Comparison of ENCODE assay signal across 9 mouse cellular contexts in the genomic region with DNA sequence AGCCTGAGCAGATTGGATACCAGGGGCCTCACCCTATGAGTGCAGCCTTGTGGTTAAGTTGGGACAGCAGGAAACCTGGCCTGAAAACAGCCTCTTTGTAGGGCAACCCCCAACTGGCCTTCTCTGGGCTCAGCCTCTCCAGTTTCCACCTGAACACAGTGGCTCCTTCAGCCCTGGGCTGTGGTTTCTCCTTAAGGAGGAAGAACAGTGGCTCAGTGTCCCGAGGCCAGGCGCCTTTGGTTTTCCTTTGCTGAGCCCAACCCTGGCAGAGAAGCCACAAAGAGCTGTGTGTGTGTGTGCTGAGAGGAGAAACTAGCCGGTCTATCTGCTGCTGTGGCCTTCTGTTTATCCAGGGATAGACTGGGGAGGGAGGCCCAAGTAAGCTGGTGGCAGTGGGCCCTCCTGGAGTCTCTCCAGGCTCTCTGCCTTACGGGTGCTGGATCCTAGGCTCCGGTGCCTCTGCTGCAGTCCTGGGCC. TPM values are rescaled to one million over a fixed set of nuclear protein-coding genes. Genes with fewer than 3 reads are reported as not detected.
A peak's percentile ranks its signal among the peaks of the same experiment; 100 is the strongest.
DNase-seq lines count a peak whose midpoint lies in the region; ATAC-seq and TF ChIP-seq lines count a peak whose summit lies in the region.
"Had no signal": no experiment of that assay in that cellular context is flagged by ENCODE, and none has a peak within 500 bp of the region (broad histone marks: within the 10 kb centered on the region; RNA-seq: fewer than 3 reads in every experiment).

No protein-coding gene starts in this region.

- 23% methylated on average over 5 of the region's 5 CpGs for WGBS in cerebellum, adult 2 months
- WGBS in hindbrain, embryonic 11.5 days: 45% methylated on average over 5 of the region's 5 CpGs
- WGBS in neural tube, embryonic 15.5 days: 51% methylated on average over 5 of the region's 5 CpGs

- H3K27ac ChIP-seq in cerebellum, adult 2 months (ENCODE audit: insufficient read depth, low read length): peak overlapping the region; percentile 25; the same call in 1 of the 2 replicates
- H3K27ac ChIP-seq in hindbrain, embryonic 11.5 days (ENCODE audit: low read depth, low read length): peak overlapping the region; percentile 56
- peak overlapping the region; percentile 19 for H3K27ac ChIP-seq in neural tube, embryonic 15.5 days (replicated peaks)

- no peaks in the 10 kb centered on the region for H3K36me3 ChIP-seq in megakaryocyte, embryonic 14.5 days (replicated peaks; ENCODE audit: low read length)
- H3K36me3 ChIP-seq in hindbrain, embryonic 11.5 days (ENCODE audit: control insufficient read depth, insufficient read depth, low read length): no peaks in the 10 kb centered on the region
- H3K36me3 ChIP-seq in neural tube, embryonic 15.5 days: no peaks in the 10 kb centered on the region

- H3K9me3 ChIP-seq in megakaryocyte, embryonic 14.5 days: no peaks in the 10 kb centered on the region
- no peaks in the 10 kb centered on the region for H3K9me3 ChIP-seq in hindbrain, embryonic 11.5 days (ENCODE audit: control insufficient read depth, low read length)
- no peaks in the 10 kb centered on the region for H3K9me3 ChIP-seq in neural tube, embryonic 15.5 days (replicated peaks)

- H3K9ac ChIP-seq in hindbrain, embryonic 11.5 days (ENCODE audit: low read depth, low read length): no peak overlapping the region
- H3K9ac ChIP-seq in neural tube, embryonic 15.5 days (replicated peaks): no peak overlapping the region

- peak; percentile 48 to 51 for DNase-seq in cerebellum, adult 2 months
- no peak for DNase-seq in cerebellum, adult 8-10 months
- DNase-seq in hindbrain, embryonic 11.5 days (ENCODE audit: low spot score): no peak
- no peak for DNase-seq in embryo, embryonic 10 days (ENCODE audit: low spot score)
- no peak for DNase-seq in thymus, postnatal 14 days

- ATAC-seq in megakaryocyte, adult 5-6 weeks (ENCODE audit: poor library complexity, severe bottlenecking): no peak
- no peak for ATAC-seq in hindbrain, embryonic 11.5 days (ENCODE audit: low FRiP score)
- no peak for ATAC-seq in neural tube, embryonic 15.5 days (ENCODE audit: low FRiP score)

- H3K27me3 ChIP-seq in cerebellum, adult 2 months (ENCODE audit: control insufficient read depth, insufficient read depth, low read length): no peaks in the 10 kb centered on the region
- H3K27me3 ChIP-seq in megakaryocyte, embryonic 14.5 days (replicated peaks): peaks cover 73% of the 10 kb centered on the region
- no peaks in the 10 kb centered on the region; the same call in 1 of the 2 replicates for H3K27me3 ChIP-seq in hindbrain, embryonic 11.5 days (ENCODE audit: control insufficient read depth, insufficient read depth, low read length)
- no peaks in the 10 kb centered on the region for H3K27me3 ChIP-seq in neural tube, embryonic 15.5 days (replicated peaks)

- peaks cover 50% of the 10 kb centered on the region for H3K4me1 ChIP-seq in cerebellum, adult 2 months (ENCODE audit: control insufficient read depth, insufficient read depth, low read length)
- peaks cover 69% of the 10 kb centered on the region for H3K4me1 ChIP-seq in megakaryocyte, embryonic 14.5 days
- H3K4me1 ChIP-seq in hindbrain, embryonic 11.5 days (replicated peaks; ENCODE audit: control insufficient read depth, insufficient read depth, low read length): peaks cover 10% of the 10 kb centered on the region
- H3K4me1 ChIP-seq in neural tube, embryonic 15.5 days: peaks cover 51% of the 10 kb centered on the region

- no peak for TF ChIP-seq CTCF in cerebellum, adult 2 months (IDR thresholded peaks at IDR 0.05; ENCODE audit: borderline replicate concordance, insufficient read depth, low read depth, low read length)

- no peak overlapping the region for H3K4me3 ChIP-seq in cerebellum, adult 2 months (replicated peaks; ENCODE audit: insufficient read depth, low read depth, low read length)
- peak overlapping the region; percentile 18 for H3K4me3 ChIP-seq in megakaryocyte, embryonic 14.5 days (replicated peaks)
- no peak overlapping the region for H3K4me3 ChIP-seq in hindbrain, embryonic 11.5 days (ENCODE audit: low read depth, low read length)
- H3K4me3 ChIP-seq in neural tube, embryonic 15.5 days (replicated peaks): no peak overlapping the region

- no peak overlapping the region for H3K4me2 ChIP-seq in hindbrain, embryonic 11.5 days (replicated peaks; ENCODE audit: low read depth, low read length)
- no peak overlapping the region for H3K4me2 ChIP-seq in neural tube, embryonic 15.5 days

- no peak for TF ChIP-seq POLR2A in cerebellum, adult 2 months (IDR thresholded peaks at IDR 0.05; ENCODE audit: borderline replicate concordance, insufficient read depth, low read length)

RNA-seq across cellular contexts. Expression of a gene that starts 59.4 kb away (rescaled TPM):
- 94.8 and 95.7 TPM in 2 replicates for polyA plus RNA-seq in cerebellum, adult 2 months (2012; rRNA removed)
- 0.03 TPM in 1 of 2 replicates, not detected in the other for polyA plus RNA-seq in megakaryocyte, embryonic 14.5 days (2012; ENCODE audit: insufficient read depth, low replicate concordance)
- 3.7 and 4.9 TPM in 2 replicates for total RNA-seq in megakaryocyte, adult 5-6 weeks (2015)
- total RNA-seq in megakaryocyte, adult 5-6 weeks (2017): 13.3 and 17.8 TPM in 2 replicates
- polyA plus RNA-seq in hindbrain, embryonic 11.5 days (2014; fragmentation: Nextera tagmentation; extraction: Ambion mirVana): 11.5 and 11.6 TPM in 2 replicates
- 23.1 and 24.1 TPM in 2 replicates for polyA plus RNA-seq in neural tube, embryonic 15.5 days (2015; fragmentation: Nextera tagmentation; extraction: Ambion mirVana)
- polyA plus RNA-seq: heart, postnatal 0 days had no signal

Comparison
In these comparisons a context has a peak if more than half of its experiments do, and no peak if none do; other contexts are left out.
1. DNase-seq: peak in cerebellum, adult 2 months (2 of 2); none in cerebellum, adult 8-10 months (single experiment), hindbrain, embryonic 11.5 days (single experiment), embryo, embryonic 10 days (single experiment) and thymus, postnatal 14 days (single experiment).
2. RNA of a gene that starts 59.4 kb away (polyA plus RNA-seq): 94.8 to 95.7 TPM in cerebellum, adult 2 months, 23.1 to 24.1 TPM in neural tube, embryonic 15.5 days and 11.5 to 11.6 TPM in hindbrain, embryonic 11.5 days; 0.03 TPM in megakaryocyte, embryonic 14.5 days; every median in the first group is over 10 times any median in the second.
3. Peak in every context shown above with its lines, with median percentiles within 50 percentile points of each other: H3K27ac ChIP-seq.